Mouse (Mus musculus): Measurements from ENCODE around the gene Nr4a1.

- TF ChIP-seq POLR2A (IDR thresholded peaks at IDR 0.05; ENCODE audit: insufficient read depth, low read depth, low read length) (no peak), CTCF (IDR thresholded peaks at IDR 0.05; ENCODE audit: insufficient read depth, low read depth, low read length) (no peak)
Measured at GRCm38 (mm10) chr15:101212435-101212834, 41.6 kb upstream of the Nr4a1 start.

All from olfactory bulb, adult 2 months (tissue).